Mouse (Mus musculus) cerebellum, postnatal 4 days (tissue): Measurements from ENCODE around the gene Carf.
A peak's percentile ranks its signal among the peaks of the same experiment; 100 is the strongest.

Experiments
- DNase-seq, 2 experiments: peaks; one replicate each; pipeline ENCODE4 v3.0.0; 2022; ENCODE audit warnings: low spot score in 2 of 2, mixed read lengths in 1 of 2

Gene Carf

DNA sequence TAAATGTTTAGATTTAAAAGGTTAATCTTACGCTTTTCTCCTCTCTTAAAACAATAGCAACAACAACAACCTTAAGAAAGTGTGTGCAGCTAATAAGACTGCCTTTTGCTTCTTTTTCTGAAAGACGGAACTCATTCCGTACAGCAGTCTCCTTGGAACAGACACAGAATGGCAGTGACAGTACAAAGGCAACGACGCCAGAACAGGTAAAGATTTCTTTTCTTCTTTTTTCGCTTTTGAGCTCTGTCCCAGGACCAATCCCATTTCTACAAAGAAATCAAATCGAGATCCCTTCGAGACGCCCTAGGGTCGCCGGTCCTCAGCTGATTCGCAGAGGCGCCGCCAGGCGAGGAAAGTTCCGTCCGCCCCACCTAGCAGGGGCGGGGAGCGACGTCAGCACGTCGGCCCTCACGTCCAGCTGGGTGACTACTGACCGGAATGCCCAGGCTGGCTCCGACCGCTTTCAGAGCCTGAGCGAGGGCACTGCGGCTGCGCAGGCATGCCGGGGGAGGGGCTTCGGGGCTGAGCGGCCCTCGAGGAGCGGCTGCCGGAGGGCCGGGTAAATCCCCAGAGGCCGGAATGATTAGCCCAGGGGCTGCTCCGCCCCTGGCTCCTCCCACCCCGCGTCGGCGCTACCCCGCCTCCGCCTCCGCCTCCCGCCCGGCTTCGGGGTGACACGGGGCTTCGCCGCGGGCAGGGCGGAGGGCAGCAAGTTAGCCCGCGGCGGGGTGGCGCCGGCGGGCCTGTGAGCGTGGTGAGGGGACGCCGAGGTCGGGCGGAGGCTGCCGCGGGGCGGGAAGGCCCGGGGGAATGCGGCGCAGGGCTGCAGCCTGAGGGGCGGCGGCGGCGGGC lies 82.1 kb downstream of the Carf start, which contains the start of gene Nbeal1:
Gene Nbeal1 (plus strand): TSS at position 668 of the 852 bp plus-strand sequence.
- peak; percentile 96 to 99 for DNase-seq

DNA sequence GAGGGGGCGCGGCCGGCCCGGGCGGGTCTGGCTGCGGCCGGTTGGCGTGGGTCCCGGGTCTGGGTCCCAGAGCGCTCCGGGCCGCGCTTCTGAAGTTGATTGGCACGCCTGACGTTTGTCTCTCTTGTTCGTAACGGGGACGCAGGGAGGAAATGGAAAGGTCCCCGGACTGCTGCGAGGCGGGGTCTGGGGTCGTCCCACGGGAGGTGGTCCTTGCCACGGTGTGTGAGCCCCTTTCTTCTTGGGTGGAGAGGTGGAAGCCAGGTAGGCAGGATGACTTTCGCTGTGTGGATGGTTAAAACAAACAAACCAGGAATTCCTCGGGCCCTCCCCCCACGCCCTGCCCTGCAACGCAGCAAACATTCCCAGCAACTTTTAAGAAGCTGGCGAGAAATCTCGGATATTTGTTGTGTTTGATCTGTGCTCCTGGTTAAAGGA lies 82.8 kb downstream of the Carf start:
- peak; percentile 34 to 79 for DNase-seq

DNA sequence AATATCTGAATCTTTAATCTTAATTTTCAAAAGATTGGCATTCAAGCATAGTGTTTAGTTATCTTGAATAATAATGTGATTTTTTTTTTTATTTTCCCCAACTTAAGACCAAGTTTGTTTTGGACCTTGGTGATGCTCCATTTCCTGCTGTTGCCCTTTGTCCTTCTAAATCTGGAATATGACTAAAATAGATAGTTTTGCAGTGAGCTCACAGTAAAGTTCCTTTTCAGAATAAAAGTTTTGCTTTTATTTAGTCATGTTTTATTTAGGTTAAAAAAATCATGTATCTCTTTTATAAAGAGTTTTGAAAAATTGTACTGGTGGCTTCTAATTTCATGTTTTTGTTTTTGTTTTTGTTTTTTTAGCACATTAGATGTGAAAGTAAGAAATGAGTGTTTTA lies 90.4 kb downstream of the Carf start:
- DNase-seq, result no peak

DNA sequence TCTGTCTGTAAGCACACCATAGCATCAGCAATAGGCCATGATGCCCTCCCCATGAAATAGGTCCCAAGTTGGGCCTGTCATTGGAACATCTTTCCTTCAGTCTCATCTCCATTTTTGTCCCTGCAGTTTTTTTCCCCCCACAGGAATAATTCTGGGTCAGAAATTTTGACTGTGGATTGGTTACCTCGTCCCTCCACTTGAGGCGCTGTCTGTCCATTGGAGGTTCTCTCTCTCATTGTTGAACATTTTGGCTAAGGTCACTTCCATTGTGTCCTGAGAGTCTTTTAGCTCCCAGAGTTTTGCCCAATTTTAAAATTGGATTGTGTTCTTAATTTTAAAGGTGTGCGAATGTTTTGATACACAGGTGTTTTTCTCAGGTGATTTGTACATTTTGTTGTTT lies 98.8 kb downstream of the Carf start:
- DNase-seq, result no peak

DNA sequence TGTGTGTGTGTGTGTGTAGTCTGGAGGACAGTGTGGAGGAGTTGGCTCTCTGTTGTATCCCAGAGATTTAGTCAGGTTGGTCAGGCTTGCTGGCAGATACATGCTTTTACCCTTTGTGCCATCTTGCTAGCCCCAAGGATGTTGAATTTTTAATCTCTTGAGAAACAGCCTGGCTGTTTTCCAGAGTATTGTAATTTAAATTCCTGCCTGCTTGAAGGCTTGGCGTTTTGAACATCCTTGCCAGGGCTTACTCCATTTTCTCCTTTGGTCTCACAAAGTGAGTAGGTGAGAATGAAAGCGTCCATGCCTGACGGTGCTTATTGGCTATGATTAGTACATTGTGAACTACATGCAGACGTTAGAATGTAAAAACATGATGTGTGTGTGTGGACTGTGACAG lies 101.0 kb downstream of the Carf start:
- no peak for DNase-seq
